Mouse (Mus musculus) kidney, adult 2 months (tissue): ENCODE measurements around the gene Ypel5.

Source experiments
- CTCF ChIP-seq: fragments of 200-500 bp; conservative IDR thresholded peaks from 2 replicates; pipeline ENCODE4 v1.5.1; 2011; ENCODE audit warnings: low read depth, mild to moderate bottlenecking, control low read depth, low read length, moderate library complexity, mixed read lengths; ENCODE audit not compliant: insufficient read depth, insufficient read length
- POLR2A ChIP-seq: fragments of 200-500 bp; IDR thresholded peaks from one replicate; pipeline ENCODE4 v1.6.1; 2011; ENCODE audit warnings: low read depth, low read length, control low read depth

- TF ChIP-seq CTCF: no peak
- no peak for TF ChIP-seq POLR2A
Measured at GRCm38 (mm10) chr17:72828027-72828678, 8.1 kb upstream of the Ypel5 start.
